Comparison of ENCODE assay signal across 12 mouse cellular contexts in genomic region chr2:84274038-84274724, GRCm38 (mm10).
"Had no signal": no experiment of that assay in that cellular context is flagged by ENCODE, and none has a peak within 500 bp of the region (broad histone marks: within the 10 kb centered on the region; RNA-seq: fewer than 3 reads in every experiment).

No protein-coding gene starts in this region.

- DNase-seq: kidney, adult 18-20 months; kidney, postnatal 25 days; right cerebral cortex, adult 18-20 months; right cerebral cortex, postnatal 25 days; thymus, postnatal 36 days had no signal

- H3K9me3 ChIP-seq: kidney, embryonic 15.5 days; limb, embryonic 15.5 days; liver, embryonic 12.5 days; lung, embryonic 15.5 days; midbrain, embryonic 12.5 days had no signal

- H3K4me1 ChIP-seq: kidney, embryonic 15.5 days; limb, embryonic 15.5 days; liver, embryonic 12.5 days; lung, embryonic 15.5 days; midbrain, embryonic 12.5 days had no signal

- H3K27ac ChIP-seq: hindbrain, embryonic 14.5 days; kidney, embryonic 15.5 days; limb, embryonic 15.5 days; liver, embryonic 12.5 days; lung, embryonic 15.5 days; midbrain, embryonic 12.5 days had no signal

- H3K36me3 ChIP-seq: kidney, embryonic 15.5 days; limb, embryonic 15.5 days; liver, embryonic 12.5 days; lung, embryonic 15.5 days; midbrain, embryonic 12.5 days had no signal

- ATAC-seq: liver, embryonic 12.5 days; midbrain, embryonic 16.5 days had no signal

- H3K27me3 ChIP-seq: kidney, embryonic 15.5 days; limb, embryonic 15.5 days; liver, embryonic 12.5 days; lung, embryonic 15.5 days; midbrain, embryonic 12.5 days had no signal

- H3K9ac ChIP-seq: hindbrain, embryonic 14.5 days; kidney, embryonic 15.5 days; limb, embryonic 15.5 days; liver, embryonic 12.5 days; lung, embryonic 15.5 days; midbrain, embryonic 12.5 days had no signal

- H3K4me2 ChIP-seq: hindbrain, embryonic 14.5 days; kidney, embryonic 15.5 days; limb, embryonic 15.5 days; liver, embryonic 12.5 days; lung, embryonic 15.5 days; midbrain, embryonic 12.5 days had no signal

- H3K4me3 ChIP-seq: kidney, embryonic 15.5 days; limb, embryonic 15.5 days; liver, embryonic 12.5 days; lung, embryonic 15.5 days; midbrain, embryonic 12.5 days had no signal
